Mouse (Mus musculus) kidney, embryonic 14.5 days (tissue): ENCODE results near the gene Uspl1. TPM values are rescaled to one million over a fixed set of nuclear protein-coding genes. Genes with fewer than 3 reads are reported as not detected.

Experiments used
- ATAC-seq: fragments of 200-750 bp; cut with Nextera tagmentation; 2 replicates; pipeline ENCODE4 v1.8.0; 2017; ENCODE audit warnings: moderate number of reproducible peaks, mild to moderate bottlenecking, moderate TSS enrichment, moderate library complexity; ENCODE audit not compliant: low FRiP score, low TSS enrichment
- H3K27ac ChIP-seq: fragments of 300-500 bp; sonication (generic); 2 replicates; pipeline ENCODE4 v1.5.1; 2014; ENCODE audit warnings: low read depth, mild to moderate bottlenecking, low read length, moderate library complexity, mixed read lengths
- H3K27me3 ChIP-seq: fragments of 300-500 bp; sonication (generic); 2 replicates; pipeline ENCODE4 v1.6.1; 2014; ENCODE audit warnings: mild to moderate bottlenecking, low read length; ENCODE audit not compliant: control insufficient read depth, insufficient read depth
- H3K36me3 ChIP-seq: fragments of 300-500 bp; sonication (generic); 2 replicates; pipeline ENCODE4 v1.6.1; 2014; ENCODE audit warnings: low read length, mixed read lengths; ENCODE audit not compliant: control insufficient read depth, insufficient read depth
- H3K4me1 ChIP-seq: fragments of 300-500 bp; sonication (generic); 2 replicates; pipeline ENCODE4 v1.6.1; 2014; ENCODE audit warnings: low read length, mixed read lengths; ENCODE audit not compliant: control insufficient read depth, insufficient read depth
- H3K4me2 ChIP-seq: fragments of 300-500 bp; sonication (generic); replicated peaks from 2 replicates; pipeline ENCODE4 v1.6.1; 2014; ENCODE audit warnings: low read depth, mild to moderate bottlenecking, low read length
- H3K4me3 ChIP-seq: fragments of 300-500 bp; sonication (generic); 2 replicates; pipeline ENCODE4 v1.5.1; 2014; ENCODE audit warnings: mild to moderate bottlenecking, low read length
- H3K9ac ChIP-seq: fragments of 300-500 bp; sonication (generic); 2 replicates; pipeline ENCODE4 v1.6.1; 2014; ENCODE audit warnings: low read depth, mild to moderate bottlenecking, low read length, moderate library complexity
- H3K9me3 ChIP-seq: fragments of 300-500 bp; sonication (generic); 2 replicates; pipeline ENCODE4 v1.6.1; 2016; ENCODE audit warnings: low read length; ENCODE audit not compliant: control insufficient read depth
- WGBS: fragments of 180-500 bp; shearing (Covaris S2); extraction: QIAGEN DNeasy Blood & Tissue Kit; methylation state at CpG from one replicate; pipeline ENCODE4 v1.1.7; 2014; 5-methylcytosine and 5-hydroxymethylcytosine counted together
- polyA plus RNA-seq: library from polyadenylated mRNA; unstranded; fragments of >200 nt; fragmentation: Nextera tagmentation; extraction: Ambion mirVana; gene quantifications from 2 replicates; pipeline ENCODE4 v1.2.1, GENCODE M21; 2014

The Uspl1 gene
- polyA plus RNA-seq, 1 experiment from 2014 or later, result 53.9 TPM

GRCm38 (mm10) chr5:149160469-149160868, 23.7 kb upstream of the Uspl1 start:
- Histone ChIP-seq H3K4me3 (no peak overlapping the region), H3K36me3 (no peaks in the 10 kb centered on the region), H3K27ac (no peak overlapping the region), H3K9me3 (no peaks in the 10 kb centered on the region), H3K9ac (no peak overlapping the region), H3K4me2 (no peak overlapping the region), H3K4me1 (no peaks in the 10 kb centered on the region), H3K27me3 (no peaks in the 10 kb centered on the region)
- no peak for ATAC-seq
- WGBS, result 82% methylated on average over 4 of the region's 4 CpGs

- no peak overlapping the region for H3K4me2 ChIP-seq
- no peak for ATAC-seq
- H3K4me3 ChIP-seq, result no peak overlapping the region
- H3K36me3 ChIP-seq, result no peaks in the 10 kb centered on the region
- H3K4me1 ChIP-seq, result no peaks in the 10 kb centered on the region
- WGBS, result 71% methylated on average over 7 of the region's 7 CpGs
- no peaks in the 10 kb centered on the region for H3K27me3 ChIP-seq
- H3K27ac ChIP-seq, result no peak overlapping the region
- H3K9me3 ChIP-seq, result no peaks in the 10 kb centered on the region
- H3K9ac ChIP-seq, result no peak overlapping the region
Observed at GRCm38 (mm10) chr5:149162890-149163289, 21.3 kb upstream of the Uspl1 start.

DNA sequence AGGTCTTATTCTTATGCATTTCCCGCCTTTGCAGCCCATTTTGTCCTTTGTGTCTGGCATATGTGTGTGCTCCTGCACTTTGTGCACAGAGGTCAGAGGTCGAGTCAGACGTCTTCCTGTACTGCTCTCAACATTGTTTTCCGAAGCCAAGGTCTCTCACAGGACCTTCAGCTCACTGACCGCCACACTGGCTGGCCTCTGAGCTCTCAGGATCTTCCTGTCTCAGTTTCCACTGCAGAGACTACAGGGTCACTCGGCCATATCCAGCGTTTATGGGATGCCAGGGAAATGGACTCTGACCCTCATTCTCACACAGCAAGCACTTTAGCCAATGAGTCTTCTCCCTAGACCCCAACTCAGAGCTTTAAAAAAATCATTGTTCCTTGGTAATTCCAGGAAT, 19.3 kb upstream of the Uspl1 start:
- no peaks in the 10 kb centered on the region for H3K9me3 ChIP-seq
- H3K27me3 ChIP-seq, result no peaks in the 10 kb centered on the region
- ATAC-seq, result peak; percentile 79
- H3K4me2 ChIP-seq, result no peak overlapping the region
- no peak overlapping the region for H3K9ac ChIP-seq
- 33% methylated on average over 7 of the region's 7 CpGs for WGBS
- peak overlapping the region; percentile 32; the same call in 1 of the 2 replicates for H3K27ac ChIP-seq
- no peak overlapping the region for H3K4me3 ChIP-seq
- H3K36me3 ChIP-seq, result no peaks in the 10 kb centered on the region
- no peaks in the 10 kb centered on the region for H3K4me1 ChIP-seq

- WGBS, result 95% methylated on average over 10 of the region's 10 CpGs
- no peak overlapping the region for H3K27ac ChIP-seq
- H3K4me3 ChIP-seq, result no peak overlapping the region
- no peaks in the 10 kb centered on the region for H3K36me3 ChIP-seq
- no peaks in the 10 kb centered on the region for H3K4me1 ChIP-seq
- H3K27me3 ChIP-seq, result no peaks in the 10 kb centered on the region
- H3K4me2 ChIP-seq, result no peak overlapping the region
- no peak overlapping the region for H3K9ac ChIP-seq
- no peak for ATAC-seq
- H3K9me3 ChIP-seq, result no peaks in the 10 kb centered on the region
Observed at GRCm38 (mm10) chr5:149166011-149166410, 18.1 kb upstream of the Uspl1 start.

GRCm38 (mm10) chr5:149168051-149168450, 16.1 kb upstream of the Uspl1 start:
- Histone ChIP-seq H3K27me3 (no peaks in the 10 kb centered on the region), H3K4me2 (no peak overlapping the region), H3K9ac (no peak overlapping the region), H3K4me1 (no peaks in the 10 kb centered on the region), H3K4me3 (no peak overlapping the region), H3K36me3 (no peaks in the 10 kb centered on the region), H3K9me3 (no peaks in the 10 kb centered on the region), H3K27ac (no peak overlapping the region)
- WGBS, result 90% methylated on average over 2 of the region's 2 CpGs
- ATAC-seq, result no peak

DNA sequence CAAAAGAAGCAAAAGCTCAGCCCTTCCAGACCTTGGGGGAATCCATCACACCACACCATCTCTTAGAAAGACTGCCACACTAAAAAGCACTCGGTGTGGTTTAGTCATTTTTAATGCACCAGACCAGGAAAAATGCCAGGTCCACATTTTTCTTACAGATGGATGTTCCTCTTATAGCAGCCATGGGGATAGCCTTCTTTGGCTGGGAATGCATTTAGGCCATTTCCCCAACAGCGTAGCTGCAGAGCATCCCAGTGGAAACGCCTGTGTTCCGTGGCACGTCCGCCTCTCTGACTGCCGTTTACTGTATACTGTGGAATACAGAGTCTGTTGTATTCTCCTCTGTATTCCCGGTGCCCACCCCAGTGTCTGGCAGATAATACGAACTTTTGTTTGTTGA, 15.3 kb upstream of the Uspl1 start:
- no peak for ATAC-seq
- Histone ChIP-seq H3K9ac (no peak overlapping the region), H3K4me3 (no peak overlapping the region), H3K4me2 (no peak overlapping the region), H3K27me3 (no peaks in the 10 kb centered on the region), H3K27ac (no peak overlapping the region), H3K4me1 (no peaks in the 10 kb centered on the region), H3K36me3 (no peaks in the 10 kb centered on the region), H3K9me3 (no peaks in the 10 kb centered on the region)
- 94% methylated on average over 9 of the region's 9 CpGs for WGBS

DNA sequence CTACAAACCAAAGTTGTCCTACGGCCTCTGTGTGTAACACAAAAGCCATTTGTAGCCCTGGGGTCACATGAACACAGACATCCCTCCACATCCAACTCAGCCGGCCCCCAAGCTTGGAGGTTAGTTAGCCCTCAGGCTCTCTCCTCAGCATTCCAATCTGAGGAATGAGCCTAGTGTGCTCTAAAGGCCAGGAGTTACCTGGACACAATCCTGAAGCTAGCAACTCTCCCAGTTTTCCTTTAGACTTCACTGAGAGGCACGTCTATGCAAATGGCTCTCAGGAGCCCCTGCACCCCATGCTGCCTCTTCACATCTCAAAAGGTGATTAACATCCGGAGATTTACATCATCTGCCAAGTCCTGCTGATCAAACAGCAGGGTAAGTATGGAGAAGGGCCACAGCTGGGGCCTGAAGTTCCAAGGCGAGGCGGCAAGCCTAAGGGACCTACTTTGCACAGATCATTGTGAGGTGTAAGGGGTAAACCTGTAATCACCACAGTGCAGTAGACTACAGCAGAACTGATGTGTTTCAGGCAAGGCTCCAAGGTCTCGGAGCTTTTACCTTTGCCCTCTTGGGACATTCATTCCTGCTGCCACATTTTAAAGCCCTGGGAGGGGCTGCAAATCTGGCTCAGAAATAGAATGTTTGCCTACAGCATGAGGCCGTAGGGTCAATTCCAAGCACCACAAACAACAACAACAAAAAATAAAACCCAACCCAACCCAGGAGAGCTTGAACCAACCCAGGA, 13.1 kb upstream of the Uspl1 start:
- Histone ChIP-seq H3K9ac (no peak overlapping the region), H3K4me1 (no peaks in the 10 kb centered on the region), H3K36me3 (no peaks in the 10 kb centered on the region), H3K4me2 (no peak overlapping the region), H3K9me3 (no peaks in the 10 kb centered on the region), H3K27ac (no peak overlapping the region), H3K4me3 (no peak overlapping the region), H3K27me3 (no peaks in the 10 kb centered on the region)
- 47% methylated on average over 8 of the region's 8 CpGs for WGBS
- ATAC-seq, result no peak

DNA sequence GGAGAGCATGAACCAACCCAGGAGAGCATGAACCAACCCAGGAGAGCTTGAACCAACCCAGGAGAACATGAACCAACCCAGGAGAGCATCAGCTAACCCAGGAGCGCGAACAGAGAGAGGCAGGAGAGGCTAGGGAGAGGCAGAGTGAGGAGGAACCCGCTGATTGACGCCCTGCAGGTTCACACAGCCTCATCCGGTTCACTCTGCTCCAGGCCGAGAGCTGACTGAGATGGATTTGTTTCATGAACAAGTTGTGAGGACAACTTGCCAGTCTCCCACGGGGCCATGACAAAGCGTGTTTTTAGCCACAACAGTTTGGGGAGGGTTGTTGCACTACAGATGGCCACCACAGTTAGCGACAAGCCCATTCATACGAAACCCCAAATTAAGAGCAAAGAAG, 11.9 kb upstream of the Uspl1 start:
- H3K9ac ChIP-seq, result no peak overlapping the region
- no peaks in the 10 kb centered on the region for H3K36me3 ChIP-seq
- no peaks in the 10 kb centered on the region for H3K4me1 ChIP-seq
- ATAC-seq, result no peak
- H3K9me3 ChIP-seq, result no peaks in the 10 kb centered on the region
- H3K27me3 ChIP-seq, result no peaks in the 10 kb centered on the region
- 73% methylated on average over 10 of the region's 10 CpGs for WGBS
- no peak overlapping the region for H3K4me2 ChIP-seq
- H3K27ac ChIP-seq, result no peak overlapping the region
- H3K4me3 ChIP-seq, result no peak overlapping the region

GRCm38 (mm10) chr5:149174527-149174926, 9.6 kb upstream of the Uspl1 start:
- Histone ChIP-seq H3K36me3 (no peaks in the 10 kb centered on the region), H3K4me2 (no peak overlapping the region), H3K9ac (no peak overlapping the region), H3K4me1 (no peaks in the 10 kb centered on the region), H3K27me3 (no peaks in the 10 kb centered on the region), H3K9me3 (no peaks in the 10 kb centered on the region), H3K27ac (no peak overlapping the region), H3K4me3 (no peak overlapping the region)
- ATAC-seq, result no peak
- WGBS, result 83% methylated on average over 7 of the region's 7 CpGs
